9 mouse cellular contexts compared by ENCODE assay signal in genomic region chr1:132157016-132157781, GRCm38 (mm10). TPM values are rescaled to one million over a fixed set of nuclear protein-coding genes. Genes with fewer than 3 reads are reported as not detected.
DNase-seq lines count a peak whose midpoint lies in the region; ATAC-seq and TF ChIP-seq lines count a peak whose summit lies in the region.
"Had no signal": no experiment of that assay in that cellular context is flagged by ENCODE, and none has a peak within 500 bp of the region (broad histone marks: within the 10 kb centered on the region; RNA-seq: fewer than 3 reads in every experiment).

No protein-coding gene starts in this region.

- no peak for TF ChIP-seq EP300 in liver, postnatal 0 days (IDR thresholded peaks at IDR 0.05; ENCODE audit: low read depth)

- 0 out of 2 replicates have a peak, but pooled peaks have one; percentile 45 for ATAC-seq in heart, embryonic 15.5 days (replicated peaks; ENCODE audit: insufficient number of reproducible peaks, insufficient read depth, low FRiP score, low read depth)
- ATAC-seq in liver, postnatal 0 days = peak; percentile 77
- ATAC-seq in neural tube, embryonic 15.5 days (ENCODE audit: low FRiP score) = peak; percentile 78

- H3K27me3 ChIP-seq in heart, embryonic 15.5 days = peaks cover 27% of the 10 kb centered on the region
- H3K27me3 ChIP-seq in liver, postnatal 0 days (ENCODE audit: insufficient read depth, low read length) = peaks cover 16% of the 10 kb centered on the region
- peaks cover 6% of the 10 kb centered on the region for H3K27me3 ChIP-seq in neural tube, embryonic 15.5 days (replicated peaks)

- DNase-seq in CD4-positive helper T cell, adult 2 months (ENCODE audit: low read depth, low spot score) = peak; percentile 65
- peak; percentile 96 for DNase-seq in brain, adult 2 months (ENCODE audit: low read depth, low spot score)
- DNase-seq in kidney, postnatal 14 days = peak; percentile 93
- peak; percentile 88 for DNase-seq in liver, postnatal 0 days
- DNase-seq in testis, postnatal 10 days (ENCODE audit: low spot score) = peak; percentile 96

- WGBS in heart, embryonic 15.5 days = 22% methylated on average over 14 of the region's 14 CpGs
- WGBS in liver, postnatal 0 days (ENCODE audit: insufficient replicate concordance) = 28% methylated on average over 14 of the region's 14 CpGs
- 20% methylated on average over 14 of the region's 14 CpGs for WGBS in neural tube, embryonic 15.5 days

- no peak overlapping the region for H3K27ac ChIP-seq in embryonic fibroblast, embryonic 13.5 days (ENCODE audit: insufficient read depth, low read length)
- no peak overlapping the region for H3K27ac ChIP-seq in heart, embryonic 15.5 days
- no peak overlapping the region for H3K27ac ChIP-seq in liver, postnatal 0 days (ENCODE audit: low read depth)
- no peak overlapping the region for H3K27ac ChIP-seq in neural tube, embryonic 15.5 days (replicated peaks)

- peak overlapping the region; percentile 38; the same call in 1 of the 2 replicates for H3K4me2 ChIP-seq in heart, embryonic 15.5 days
- H3K4me2 ChIP-seq in liver, postnatal 0 days (ENCODE audit: low read depth, low read length) = no peak overlapping the region
- H3K4me2 ChIP-seq in neural tube, embryonic 15.5 days = peak overlapping the region; percentile 43

- H3K4me1 ChIP-seq in embryonic fibroblast, embryonic 13.5 days (ENCODE audit: control insufficient read depth, insufficient read depth, low read length) = peaks cover 7% of the 10 kb centered on the region; the same call in 1 of the 2 replicates
- H3K4me1 ChIP-seq in heart, embryonic 15.5 days (replicated peaks) = peaks cover 16% of the 10 kb centered on the region
- H3K4me1 ChIP-seq in liver, postnatal 0 days (ENCODE audit: insufficient read depth) = no peaks in the 10 kb centered on the region
- H3K4me1 ChIP-seq in neural tube, embryonic 15.5 days = peaks cover 31% of the 10 kb centered on the region

- no peak overlapping the region for H3K4me3 ChIP-seq in embryonic fibroblast, embryonic 13.5 days (ENCODE audit: insufficient read depth, low read length)
- H3K4me3 ChIP-seq in heart, embryonic 15.5 days = no peak overlapping the region
- H3K4me3 ChIP-seq in liver, postnatal 0 days (ENCODE audit: low read depth, low read length) = no peak overlapping the region
- H3K4me3 ChIP-seq in neural tube, embryonic 15.5 days (replicated peaks) = no peak overlapping the region
- H3K4me3 ChIP-seq: erythroblast, embryonic 14.5 days had no signal

- peak; percentile 91 for TF ChIP-seq CTCF in embryonic fibroblast, embryonic 13.5 days (IDR thresholded peaks at IDR 0.05; ENCODE audit: borderline replicate concordance, insufficient read depth, low read length)
- TF ChIP-seq CTCF in liver, postnatal 0 days (IDR thresholded peaks at IDR 0.05; ENCODE audit: low read depth) = peak; percentile 97

- no peak for TF ChIP-seq POLR2A in embryonic fibroblast, embryonic 13.5 days (IDR thresholded peaks at IDR 0.05; ENCODE audit: low read depth, low read length)

- no peaks in the 10 kb centered on the region for H3K36me3 ChIP-seq in heart, embryonic 15.5 days
- no peaks in the 10 kb centered on the region for H3K36me3 ChIP-seq in liver, postnatal 0 days (replicated peaks; ENCODE audit: insufficient read depth, low read length)
- H3K36me3 ChIP-seq in neural tube, embryonic 15.5 days = no peaks in the 10 kb centered on the region

- no peak overlapping the region for H3K9ac ChIP-seq in heart, embryonic 15.5 days
- H3K9ac ChIP-seq in liver, postnatal 0 days (replicated peaks) = no peak overlapping the region
- 0 out of 2 replicates have a peak overlapping the region, but pooled peaks have one; percentile 26 for H3K9ac ChIP-seq in neural tube, embryonic 15.5 days (replicated peaks)

- no peaks in the 10 kb centered on the region for H3K9me3 ChIP-seq in heart, embryonic 15.5 days (replicated peaks)
- no peaks in the 10 kb centered on the region for H3K9me3 ChIP-seq in liver, postnatal 0 days (ENCODE audit: low read length)
- H3K9me3 ChIP-seq in neural tube, embryonic 15.5 days (replicated peaks) = no peaks in the 10 kb centered on the region

RNA-seq across cellular contexts. Expression of gene Cdk18, which starts 17.7 kb away (rescaled TPM):
- 14.0 and 28.8 TPM in 2 replicates for polyA plus RNA-seq in embryonic fibroblast, embryonic 13.5 days (2011; ENCODE audit: insufficient read length, low read depth, missing spikeins)
- polyA plus RNA-seq in heart, embryonic 15.5 days (2015; fragmentation: Nextera tagmentation; extraction: Ambion mirVana) = 1.8 and 2.6 TPM in 2 replicates
- polyA plus RNA-seq in liver, postnatal 0 days (2015; fragmentation: Nextera tagmentation; extraction: Ambion mirVana) = 3.5 and 4.5 TPM in 2 replicates
- 0.68 and 1.6 TPM in 2 replicates for polyA plus RNA-seq in neural tube, embryonic 15.5 days (2015; fragmentation: Nextera tagmentation; extraction: Ambion mirVana)
- polyA plus RNA-seq: erythroblast, embryonic 14.5 days had no signal

RNA-seq across cellular contexts. Expression of gene Lemd1, which starts 34.0 kb away (rescaled TPM):
- not detected in 2 replicates for polyA plus RNA-seq in embryonic fibroblast, embryonic 13.5 days (2011; ENCODE audit: insufficient read length, low read depth, missing spikeins)
- not detected in 2 replicates for polyA plus RNA-seq in heart, embryonic 15.5 days (2015; fragmentation: Nextera tagmentation; extraction: Ambion mirVana)
- polyA plus RNA-seq in liver, postnatal 0 days (2015; fragmentation: Nextera tagmentation; extraction: Ambion mirVana) = not detected in 2 replicates
- 16.9 and 17.6 TPM in 2 replicates for polyA plus RNA-seq in neural tube, embryonic 15.5 days (2015; fragmentation: Nextera tagmentation; extraction: Ambion mirVana)
- polyA plus RNA-seq: erythroblast, embryonic 14.5 days had no signal

RNA-seq across cellular contexts. Expression of gene AC124108.1, which starts 34.1 kb away (rescaled TPM):
- not detected in 2 replicates for polyA plus RNA-seq in embryonic fibroblast, embryonic 13.5 days (2011; ENCODE audit: insufficient read length, low read depth, missing spikeins)
- polyA plus RNA-seq in heart, embryonic 15.5 days (2015; fragmentation: Nextera tagmentation; extraction: Ambion mirVana) = 0.04 TPM in 1 of 2 replicates, not detected in the other
- polyA plus RNA-seq in liver, postnatal 0 days (2015; fragmentation: Nextera tagmentation; extraction: Ambion mirVana) = not detected in 2 replicates
- 1.4 and 1.6 TPM in 2 replicates for polyA plus RNA-seq in neural tube, embryonic 15.5 days (2015; fragmentation: Nextera tagmentation; extraction: Ambion mirVana)
- polyA plus RNA-seq: erythroblast, embryonic 14.5 days had no signal

Comparison
In these comparisons a context has a peak if more than half of its experiments do, and no peak if none do; other contexts are left out.
1. RNA of gene Lemd1, which starts 34.0 kb away (polyA plus RNA-seq): 16.9 to 17.6 TPM in neural tube, embryonic 15.5 days; not detected in embryonic fibroblast, embryonic 13.5 days, not detected in heart, embryonic 15.5 days and not detected in liver, postnatal 0 days; every median in the first group is over 10 times any median in the second.
2. Peak in every context shown above with its lines, with median percentiles within 50 percentile points of each other: DNase-seq and ATAC-seq.